Mouse (Mus musculus) cerebellum, adult 2 months (tissue): ENCODE results near the gene Tet3.

ENCODE experiments used
- CTCF ChIP-seq: fragments of 200-500 bp; IDR thresholded peaks from 2 replicates; pipeline ENCODE4 v1.5.1; 2011; ENCODE audit warnings: low read depth, mild to moderate bottlenecking, control low read depth, low read length, moderate library complexity, borderline replicate concordance; ENCODE audit not compliant: insufficient read depth
- POLR2A ChIP-seq: fragments of 200-500 bp; IDR thresholded peaks from 2 replicates; pipeline ENCODE4 v1.6.1; 2011; ENCODE audit warnings: low read length, control low read depth, borderline replicate concordance; ENCODE audit not compliant: insufficient read depth

DNA sequence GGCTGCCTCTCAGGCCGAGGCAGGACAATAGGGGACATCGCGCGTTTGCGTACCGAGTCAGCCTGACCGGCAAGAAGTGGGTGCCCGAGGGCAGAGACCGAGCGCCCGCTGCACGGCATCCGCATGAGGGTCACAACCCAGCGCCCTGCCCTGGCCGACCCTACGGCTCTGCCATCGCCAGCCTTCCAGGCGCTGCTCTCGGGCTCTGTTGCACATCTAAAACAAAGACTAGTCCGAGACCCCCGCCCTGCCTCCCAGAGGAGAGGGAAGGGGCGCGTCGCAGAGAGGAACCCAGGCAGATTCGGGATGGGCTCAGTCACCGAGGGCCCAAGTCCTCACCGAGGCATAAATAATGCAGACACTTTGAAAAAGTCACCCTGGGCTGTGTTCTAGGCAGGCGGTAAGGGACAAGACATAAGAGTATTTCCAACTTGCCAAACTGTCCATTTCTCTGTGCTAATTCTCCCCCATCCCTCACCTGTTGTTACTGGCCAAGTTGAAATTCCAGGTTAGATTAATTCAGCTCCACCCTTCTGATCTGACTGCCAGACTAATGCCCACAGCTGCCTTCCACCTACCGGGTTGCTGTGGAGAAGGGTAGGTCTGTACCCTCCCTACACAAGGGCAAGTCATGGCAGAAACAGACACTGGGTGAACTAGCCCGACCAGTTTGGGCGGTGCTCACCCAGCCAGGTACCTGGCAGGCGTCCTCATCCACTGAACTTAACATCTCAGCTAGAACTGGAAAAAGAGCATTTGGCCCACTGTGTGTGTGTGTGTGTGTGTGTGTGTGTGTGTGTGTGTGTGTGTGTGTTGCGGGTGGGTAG, 1.7 kb downstream of the Tet3 start:
- TF ChIP-seq POLR2A (no peak), CTCF (no peak)
